ENCODE assay signal across 10 mouse cellular contexts in genomic region chr12:38783291-38783690, GRCm38 (mm10). TPM values are rescaled to one million over a fixed set of nuclear protein-coding genes. Genes with fewer than 3 reads are reported as not detected.
A peak's percentile ranks its signal among the peaks of the same experiment; 100 is the strongest.
DNase-seq lines count a peak whose midpoint lies in the region; ATAC-seq and TF ChIP-seq lines count a peak whose summit lies in the region.
"Had no signal": no experiment of that assay in that cellular context is flagged by ENCODE, and none has a peak within 500 bp of the region (broad histone marks: within the 10 kb centered on the region; RNA-seq: fewer than 3 reads in every experiment).

No protein-coding gene starts in this region.

- H3K27me3 ChIP-seq in hindbrain, embryonic 13.5 days = no peaks in the 10 kb centered on the region
- H3K27me3 ChIP-seq in hindbrain, embryonic 11.5 days (ENCODE audit: control insufficient read depth, insufficient read depth, low read length) = no peaks in the 10 kb centered on the region; the same call in 1 of the 2 replicates
- H3K27me3 ChIP-seq in neural tube, embryonic 13.5 days = 0 out of 2 replicates have a peak, but pooled peaks cover 5% of the 10 kb centered on the region

- no peaks in the 10 kb centered on the region for H3K36me3 ChIP-seq in hindbrain, embryonic 13.5 days
- no peaks in the 10 kb centered on the region for H3K36me3 ChIP-seq in hindbrain, embryonic 11.5 days (ENCODE audit: control insufficient read depth, insufficient read depth, low read length)
- no peaks in the 10 kb centered on the region for H3K36me3 ChIP-seq in neural tube, embryonic 13.5 days

- H3K4me2 ChIP-seq in hindbrain, embryonic 13.5 days = peak overlapping the region; percentile 23
- H3K4me2 ChIP-seq in hindbrain, embryonic 11.5 days (replicated peaks; ENCODE audit: low read depth, low read length) = no peak overlapping the region
- peak overlapping the region; percentile 7; the same call in 1 of the 2 replicates for H3K4me2 ChIP-seq in neural tube, embryonic 13.5 days

- 66% methylated on average over 1 of the region's 1 CpGs for WGBS in hindbrain, embryonic 13.5 days
- 60% methylated on average over 1 of the region's 1 CpGs for WGBS in hindbrain, embryonic 11.5 days
- 58% methylated on average over 1 of the region's 1 CpGs for WGBS in neural tube, embryonic 13.5 days

- TF ChIP-seq CTCF in cortical plate, adult 2 months (IDR thresholded peaks at IDR 0.05; ENCODE audit: extremely low read depth, insufficient read depth, low read length) = no peak

- no peak overlapping the region for H3K27ac ChIP-seq in hindbrain, embryonic 13.5 days
- H3K27ac ChIP-seq in hindbrain, embryonic 11.5 days (ENCODE audit: low read depth, low read length) = no peak overlapping the region
- H3K27ac ChIP-seq in cortical plate, adult 2 months (ENCODE audit: insufficient read depth, low read length) = no peak overlapping the region
- H3K27ac ChIP-seq in neural tube, embryonic 13.5 days (replicated peaks) = no peak overlapping the region
- H3K27ac ChIP-seq: macrophage had no signal

- H3K4me1 ChIP-seq in hindbrain, embryonic 13.5 days (replicated peaks) = peaks cover 16% of the 10 kb centered on the region
- 0 out of 2 replicates have a peak, but pooled peaks cover 2% of the 10 kb centered on the region for H3K4me1 ChIP-seq in hindbrain, embryonic 11.5 days (replicated peaks; ENCODE audit: control insufficient read depth, insufficient read depth, low read length)
- H3K4me1 ChIP-seq in cortical plate, adult 2 months (ENCODE audit: control insufficient read depth, insufficient read depth, low read length) = no peaks in the 10 kb centered on the region
- peaks cover 27% of the 10 kb centered on the region for H3K4me1 ChIP-seq in neural tube, embryonic 13.5 days (replicated peaks)

- no peak for ATAC-seq in hindbrain, embryonic 13.5 days (ENCODE audit: low FRiP score)
- no peak for ATAC-seq in hindbrain, embryonic 11.5 days (ENCODE audit: low FRiP score)
- no peak for ATAC-seq in neural tube, embryonic 13.5 days (ENCODE audit: low read depth)

- H3K9me3 ChIP-seq in hindbrain, embryonic 13.5 days = no peaks in the 10 kb centered on the region
- H3K9me3 ChIP-seq in hindbrain, embryonic 11.5 days (ENCODE audit: control insufficient read depth, low read length) = no peaks in the 10 kb centered on the region
- no peaks in the 10 kb centered on the region for H3K9me3 ChIP-seq in neural tube, embryonic 13.5 days

- no peak for TF ChIP-seq POLR2A in cortical plate, adult 2 months (IDR thresholded peaks at IDR 0.05; ENCODE audit: extremely low read depth, insufficient read depth, low read length)

- peak; percentile 9 for DNase-seq in adrenal gland, postnatal 14 days
- DNase-seq in adrenal gland, adult 8-10 months = no peak
- no peak for DNase-seq in hindbrain, embryonic 11.5 days (ENCODE audit: low spot score)
- DNase-seq in frontal cortex, postnatal 14 days (ENCODE audit: low spot score in 2 of 2) = no peak
- DNase-seq in gastrocnemius, adult 8-10 months (ENCODE audit: low spot score in 2 of 2) = no peak
- DNase-seq: kidney, adult 9 months had no signal

- H3K4me3 ChIP-seq in hindbrain, embryonic 13.5 days = no peak overlapping the region; the same call in 1 of the 2 replicates
- no peak overlapping the region for H3K4me3 ChIP-seq in hindbrain, embryonic 11.5 days (ENCODE audit: low read depth, low read length)
- H3K4me3 ChIP-seq in cortical plate, adult 2 months (ENCODE audit: insufficient read depth, low read length) = 0 out of 2 replicates have a peak overlapping the region, but pooled peaks have one; percentile 4
- no peak overlapping the region for H3K4me3 ChIP-seq in neural tube, embryonic 13.5 days

- no peak overlapping the region for H3K9ac ChIP-seq in hindbrain, embryonic 13.5 days
- no peak overlapping the region for H3K9ac ChIP-seq in hindbrain, embryonic 11.5 days (ENCODE audit: low read depth, low read length)
- no peak overlapping the region for H3K9ac ChIP-seq in neural tube, embryonic 13.5 days

RNA-seq across cellular contexts. Expression of gene Etv1, which starts 4.1 kb away (rescaled TPM):
- 53.3 and 54.7 TPM in 2 replicates for total RNA-seq in adrenal gland, postnatal 14 days (2021)
- 10 to 100 TPM; 66.0 to 91.2 (median 76.2) TPM for total RNA-seq in adrenal gland, adult 8-10 months (2022)
- 20.3 and 28.8 TPM in 2 replicates for polyA plus RNA-seq in hindbrain, embryonic 13.5 days (2015; fragmentation: Nextera tagmentation; extraction: Ambion mirVana)
- polyA plus RNA-seq in hindbrain, embryonic 11.5 days (2014; fragmentation: Nextera tagmentation; extraction: Ambion mirVana) = 14.8 and 17.7 TPM in 2 replicates
- 31.5 and 34.6 TPM in 2 replicates for polyA plus RNA-seq in cortical plate, adult 2 months (2012; rRNA removed)
- 30.4 and 33.9 TPM in 2 replicates for polyA plus RNA-seq in neural tube, embryonic 13.5 days (2015; fragmentation: Nextera tagmentation; extraction: Ambion mirVana)
- total RNA-seq in gastrocnemius, adult 8-10 months (2022) = 1 to 10 TPM; 4.0 to 7.9 (median 5.2) TPM
